9 mouse cellular contexts compared by ENCODE assay signal in genomic region chr4:148644157-148644511, GRCm38 (mm10). TPM values are rescaled to one million over a fixed set of nuclear protein-coding genes. Genes with fewer than 3 reads are reported as not detected.
DNase-seq lines count a peak whose midpoint lies in the region; ATAC-seq and TF ChIP-seq lines count a peak whose summit lies in the region.
"Had no signal": no experiment of that assay in that cellular context is flagged by ENCODE, and none has a peak within 500 bp of the region (broad histone marks: within the 10 kb centered on the region; RNA-seq: fewer than 3 reads in every experiment).

No protein-coding gene starts in this region.

- DNase-seq in adrenal gland, postnatal 10 days, result peak; percentile 83
- peak; percentile 69 for DNase-seq in embryo, embryonic 9.5 days (ENCODE audit: extremely low spot score)
- peak; percentile 85 for DNase-seq in kidney, postnatal 10 days
- DNase-seq in lung, adult 2 months, result peak; percentile 74
- peak; percentile 79 for DNase-seq in thymus, postnatal 36 days

- H3K9ac ChIP-seq in heart, embryonic 14.5 days (ENCODE audit: low read length), result 0 out of 2 replicates have a peak overlapping the region, but pooled peaks have one; percentile 36

- H3K9me3 ChIP-seq in E14TG2a.4 (ENCODE audit: low read length), result no peaks in the 10 kb centered on the region
- no peaks in the 10 kb centered on the region for H3K9me3 ChIP-seq in heart, embryonic 14.5 days (ENCODE audit: control insufficient read depth, low read length)

- TF ChIP-seq POLR2A in lung, adult 2 months (IDR thresholded peaks at IDR 0.05; ENCODE audit: borderline replicate concordance, extremely low read depth, low read depth, low read length), result no peak
- TF ChIP-seq POLR2A in olfactory bulb, adult 2 months (IDR thresholded peaks at IDR 0.05; ENCODE audit: insufficient read depth, low read depth, low read length), result no peak

- H3K27me3 ChIP-seq in E14TG2a.4 (ENCODE audit: insufficient read depth, low read length), result no peaks in the 10 kb centered on the region
- no peaks in the 10 kb centered on the region for H3K27me3 ChIP-seq in heart, embryonic 14.5 days (ENCODE audit: control insufficient read depth, insufficient read depth, low read length)

- TF ChIP-seq CTCF in E14TG2a.4 (conservative IDR thresholded peaks at IDR 0.05; ENCODE audit: low read length), result peak; percentile 97
- TF ChIP-seq CTCF in lung, adult 2 months (IDR thresholded peaks at IDR 0.05; ENCODE audit: insufficient read depth, low read length), result peak; percentile 79
- TF ChIP-seq CTCF in olfactory bulb, adult 2 months (IDR thresholded peaks at IDR 0.05; ENCODE audit: insufficient read depth, low read depth, low read length), result peak; percentile 75

- H3K27ac ChIP-seq in heart, embryonic 14.5 days (replicated peaks in 1 of 2; ENCODE audit: control insufficient read depth in 1 of 2, insufficient read depth in 1 of 2, low read depth in 2 of 2, low read length in 2 of 2), result no peak overlapping the region
- H3K27ac ChIP-seq in olfactory bulb, adult 2 months (ENCODE audit: insufficient read depth, low read depth, low read length), result no peak overlapping the region

- peaks cover 23% of the 10 kb centered on the region for H3K4me1 ChIP-seq in E14TG2a.4 (replicated peaks; ENCODE audit: low read depth, low read length)
- H3K4me1 ChIP-seq in heart, embryonic 14.5 days (ENCODE audit: control insufficient read depth in 2 of 2, insufficient read depth in 2 of 2, low read length in 2 of 2), result peaks cover 10 to 11% of the 10 kb centered on the region in 2 experiments
- H3K4me1 ChIP-seq in lung, adult 2 months (ENCODE audit: control insufficient read depth, insufficient read depth, low read length), result peaks cover 4% of the 10 kb centered on the region; the same call in 1 of the 2 replicates
- peaks cover 4% of the 10 kb centered on the region for H3K4me1 ChIP-seq in olfactory bulb, adult 2 months (ENCODE audit: control insufficient read depth, insufficient read depth, low read length)

- WGBS in heart, embryonic 14.5 days, result under 1% methylated on average over 9 of the region's 9 CpGs
- 4% methylated on average over 9 of the region's 9 CpGs for WGBS in lung, adult 2 months
- 6% methylated on average over 9 of the region's 9 CpGs for WGBS in olfactory bulb, adult 2 months

- no peak for ATAC-seq in heart, embryonic 14.5 days (ENCODE audit: insufficient number of reproducible peaks, insufficient read depth, low FRiP score, low read depth)

- no peaks in the 10 kb centered on the region for H3K36me3 ChIP-seq in E14TG2a.4 (ENCODE audit: insufficient read depth, low read length)
- no peaks in the 10 kb centered on the region for H3K36me3 ChIP-seq in heart, embryonic 14.5 days (ENCODE audit: control insufficient read depth, insufficient read depth, low read length)

- H3K4me3 ChIP-seq in E14TG2a.4 (replicated peaks; ENCODE audit: low read length), result peak overlapping the region; percentile 61
- no peak overlapping the region for H3K4me3 ChIP-seq in heart, embryonic 14.5 days (ENCODE audit: control insufficient read depth in 1 of 2, insufficient read depth in 1 of 2, low read depth in 1 of 2, low read length in 2 of 2)
- peak overlapping the region; percentile 48 for H3K4me3 ChIP-seq in lung, adult 2 months (replicated peaks; ENCODE audit: extremely low read depth, low read depth, low read length)
- 0 out of 2 replicates have a peak overlapping the region, but pooled peaks have one; percentile 2 for H3K4me3 ChIP-seq in olfactory bulb, adult 2 months (ENCODE audit: insufficient read depth, low read depth, low read length)

- peak overlapping the region; percentile 54 for H3K4me2 ChIP-seq in heart, embryonic 14.5 days (ENCODE audit: low read length)

RNA-seq across cellular contexts. Expression of gene Gm572, which starts 1.0 kb away (rescaled TPM):
- under 1 TPM in 1 of 2 experiments, not detected in 1; 0.64 TPM for total RNA-seq in adrenal gland, postnatal 10 days (2021)
- 0.19 and 0.28 TPM in 2 replicates for polyA plus RNA-seq in heart, embryonic 14.5 days (2014; fragmentation: Nextera tagmentation; extraction: Ambion mirVana)
- 0.13 TPM in 1 of 2 replicates, not detected in the other for polyA plus RNA-seq in lung, adult 2 months (2012; rRNA removed)
- polyA plus RNA-seq in olfactory bulb, adult 2 months (2012; ENCODE audit: insufficient read depth, insufficient read length, low replicate concordance, missing spikeins), result not detected in 2 replicates
- total RNA-seq: left cerebral cortex, postnatal 10 days had no signal

RNA-seq across cellular contexts. Expression of gene Tardbp, which starts 17.3 kb away (rescaled TPM):
- total RNA-seq in adrenal gland, postnatal 10 days (2021), result 100 to 1,000 TPM; 214 to 253 TPM
- 80.9 and 87.6 TPM in 2 replicates for polyA plus RNA-seq in heart, embryonic 14.5 days (2014; fragmentation: Nextera tagmentation; extraction: Ambion mirVana)
- 56.4 and 112 TPM in 2 replicates for polyA plus RNA-seq in lung, adult 2 months (2012; rRNA removed)
- polyA plus RNA-seq in olfactory bulb, adult 2 months (2012; ENCODE audit: insufficient read depth, insufficient read length, low replicate concordance, missing spikeins), result 433 and 939 TPM in 2 replicates

RNA-seq across cellular contexts. Expression of gene Masp2, which starts 41.8 kb away (rescaled TPM):
- 10 to 100 TPM; 17.2 to 34.8 TPM for total RNA-seq in adrenal gland, postnatal 10 days (2021)
- polyA plus RNA-seq in heart, embryonic 14.5 days (2014; fragmentation: Nextera tagmentation; extraction: Ambion mirVana), result 0.08 TPM in 1 of 2 replicates, not detected in the other
- 0.28 and 1.9 TPM in 2 replicates for polyA plus RNA-seq in lung, adult 2 months (2012; rRNA removed)
- not detected in 2 replicates for polyA plus RNA-seq in olfactory bulb, adult 2 months (2012; ENCODE audit: insufficient read depth, insufficient read length, low replicate concordance, missing spikeins)

RNA-seq across cellular contexts. Expression of gene Srm, which starts 52.8 kb away (rescaled TPM):
- total RNA-seq in adrenal gland, postnatal 10 days (2021), result 10 to 100 TPM; 63.1 to 69.7 TPM
- 98.1 and 101 TPM in 2 replicates for polyA plus RNA-seq in heart, embryonic 14.5 days (2014; fragmentation: Nextera tagmentation; extraction: Ambion mirVana)
- polyA plus RNA-seq in lung, adult 2 months (2012; rRNA removed), result 35.5 and 37.1 TPM in 2 replicates
- polyA plus RNA-seq in olfactory bulb, adult 2 months (2012; ENCODE audit: insufficient read depth, insufficient read length, low replicate concordance, missing spikeins), result not detected in 2 replicates

Comparison
In these comparisons a context has a peak if more than half of its experiments do, and no peak if none do; other contexts are left out.
1. H3K4me3 ChIP-seq: peak in E14TG2a.4 (single experiment), lung, adult 2 months (single experiment) and olfactory bulb, adult 2 months (single experiment); none in heart, embryonic 14.5 days (0 of 2).
2. Peak in every context shown above with its lines, with median percentiles within 50 percentile points of each other: CTCF ChIP-seq and DNase-seq.